12 mouse cellular contexts compared by ENCODE assay signal in the genomic region with DNA sequence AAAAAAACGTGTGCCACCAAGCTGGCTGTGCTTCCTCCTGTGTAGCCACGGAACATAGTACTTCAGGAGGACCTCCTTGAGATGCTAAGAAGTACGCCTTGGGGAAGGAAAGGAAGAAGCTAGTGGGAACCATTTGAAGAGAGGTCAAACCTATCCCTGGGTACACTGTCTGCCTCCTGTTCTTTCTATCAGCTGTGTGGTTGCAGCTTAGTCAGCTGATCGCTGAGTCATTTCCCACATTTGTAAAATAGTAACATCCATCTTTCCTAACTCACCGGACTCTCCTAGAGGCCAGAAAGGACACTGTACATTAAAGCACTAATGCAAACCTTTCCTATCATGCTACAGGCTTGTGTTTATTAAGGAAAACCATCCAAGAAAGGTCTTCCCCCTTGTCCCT.
"Had no signal": no experiment of that assay in that cellular context is flagged by ENCODE, and none has a peak within 500 bp of the region (broad histone marks: within the 10 kb centered on the region; RNA-seq: fewer than 3 reads in every experiment).

No protein-coding gene starts in this region.

- H3K27me3 ChIP-seq: limb, embryonic 12.5 days; midbrain, embryonic 15.5 days; neural tube, embryonic 13.5 days had no signal

- ATAC-seq: midbrain, embryonic 15.5 days had no signal

- H3K4me2 ChIP-seq: limb, embryonic 12.5 days; midbrain, embryonic 11.5 days; midbrain, embryonic 15.5 days; neural tube, embryonic 13.5 days had no signal

- H3K9ac ChIP-seq: limb, embryonic 12.5 days; liver, embryonic 14.5 days; midbrain, embryonic 15.5 days; neural tube, embryonic 13.5 days had no signal

- H3K4me3 ChIP-seq: limb, embryonic 12.5 days; midbrain, embryonic 15.5 days; neural tube, embryonic 13.5 days had no signal

- DNase-seq: kidney, postnatal 25 days; lung, adult 18-20 months; retina, postnatal 1 day; right cerebral cortex, postnatal 4 days; spleen, adult 18-20 months; thymus, adult 18-20 months; thymus, postnatal 25 days had no signal

- H3K27ac ChIP-seq: limb, embryonic 12.5 days; liver, embryonic 14.5 days; midbrain, embryonic 15.5 days; neural tube, embryonic 13.5 days had no signal

- H3K4me1 ChIP-seq: midbrain, embryonic 15.5 days had no signal

- H3K9me3 ChIP-seq: limb, embryonic 12.5 days; midbrain, embryonic 15.5 days; neural tube, embryonic 13.5 days had no signal
